Mouse (Mus musculus) embryo, embryonic 11 days (tissue): Measurements from ENCODE around the gene Gpd1l.

Experiments
- DNase-seq: peaks from one replicate; pipeline ENCODE4 v3.0.0-alpha.2; 2015

Gene Gpd1l

GRCm38 (mm10) chr9:114925571-114925970 is 8.2 kb downstream of the Gpd1l start:
- DNase-seq: no peak

GRCm38 (mm10) chr9:114925039-114925438 is 8.7 kb downstream of the Gpd1l start:
- DNase-seq: no peak

- DNase-seq: no peak
These were observed 9.3 kb downstream of the Gpd1l start for GRCm38 (mm10) chr9:114924511-114924910.

- DNase-seq: no peak
These were observed 11.6 kb downstream of the Gpd1l start for GRCm38 (mm10) chr9:114922209-114922608.

- no peak for DNase-seq
These were observed 12.3 kb downstream of the Gpd1l start for GRCm38 (mm10) chr9:114921352-114922081.

- no peak for DNase-seq
These were observed 13.2 kb downstream of the Gpd1l start for GRCm38 (mm10) chr9:114920569-114920968.

GRCm38 (mm10) chr9:114912680-114913649 is 20.8 kb downstream of the Gpd1l start:
- DNase-seq: peak; percentile 89

GRCm38 (mm10) chr9:114907509-114907908 is 26.3 kb downstream of the Gpd1l start:
- DNase-seq: no peak

GRCm38 (mm10) chr9:114895919-114896318 is 37.9 kb downstream of the Gpd1l start:
- DNase-seq: no peak

GRCm38 (mm10) chr9:114892974-114893373 is 40.8 kb downstream of the Gpd1l start:
- no peak for DNase-seq

- DNase-seq: no peak
These were observed 43.4 kb downstream of the Gpd1l start for GRCm38 (mm10) chr9:114890377-114890776.

- no peak for DNase-seq
These were observed 44.9 kb downstream of the Gpd1l start for GRCm38 (mm10) chr9:114888856-114889407.

GRCm38 (mm10) chr9:114887699-114888098 is 46.1 kb downstream of the Gpd1l start:
- peak; percentile 41 for DNase-seq

- DNase-seq: no peak
These were observed 47.7 kb downstream of the Gpd1l start for GRCm38 (mm10) chr9:114885991-114886662.

- no peak for DNase-seq
These were observed 48.2 kb downstream of the Gpd1l start for GRCm38 (mm10) chr9:114885564-114885963.

GRCm38 (mm10) chr9:114881977-114882376 is 51.8 kb downstream of the Gpd1l start:
- DNase-seq: no peak

GRCm38 (mm10) chr9:114855327-114855726 is 78.5 kb downstream of the Gpd1l start:
- DNase-seq: no peak

- DNase-seq: no peak
These were observed 79.1 kb downstream of the Gpd1l start for GRCm38 (mm10) chr9:114854686-114855085.

- no peak for DNase-seq
These were observed 80.5 kb downstream of the Gpd1l start for GRCm38 (mm10) chr9:114853336-114853735.

GRCm38 (mm10) chr9:114851419-114852190 is 82.2 kb downstream of the Gpd1l start:
- DNase-seq: no peak
